Mouse (Mus musculus): Measurements from ENCODE around the gene Gsto2. TPM values are rescaled to one million over a fixed set of nuclear protein-coding genes. Genes with fewer than 3 reads are reported as not detected.

Gsto2 gene
- polyA plus RNA-seq, 1 experiment: 2.0 TPM

GRCm38 (mm10) chr19:47915251-47915650 lies 49.9 kb downstream of the Gsto2 start:
- peak overlapping the region; percentile 44; the same call in 1 of the 2 replicates for H3K27ac ChIP-seq (ENCODE audit: control insufficient read depth, insufficient read depth, low read depth, low read length, poor library complexity)
- 52% methylated on average over 4 of the region's 4 CpGs for WGBS
- TF ChIP-seq POLR2A (IDR thresholded peaks at IDR 0.05; ENCODE audit: borderline replicate concordance, control insufficient read depth, low read depth, low read length) (no peak), CTCF (IDR thresholded peaks at IDR 0.05; ENCODE audit: control insufficient read depth, insufficient read depth, low read length) (no peak)
- peaks cover 10% of the 10 kb centered on the region for H3K4me1 ChIP-seq (ENCODE audit: control insufficient read depth, insufficient read depth, low read length)
- H3K4me3 ChIP-seq (replicated peaks; ENCODE audit: control insufficient read depth, low read depth, low read length): peak overlapping the region; percentile 38

DNA sequence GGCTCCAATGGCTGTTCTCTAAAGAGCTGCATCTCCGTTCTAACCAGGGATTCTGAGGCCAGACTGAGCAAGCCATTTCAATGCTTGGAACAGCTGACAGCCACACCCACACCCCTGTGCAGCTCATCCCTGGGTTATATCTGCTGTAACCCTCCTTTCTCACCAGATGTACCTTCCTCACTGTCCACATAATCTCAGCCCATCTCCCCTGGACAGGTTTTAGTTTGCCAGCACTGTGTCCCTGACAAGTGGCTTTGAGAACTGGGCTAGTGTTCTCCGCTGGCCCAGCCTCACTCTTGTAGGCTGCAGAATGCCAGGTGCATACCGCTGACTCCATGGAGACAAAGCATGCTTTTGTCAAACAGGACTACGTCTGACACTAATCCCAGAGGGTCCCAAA lies 52.1 kb downstream of the Gsto2 start:
- Histone ChIP-seq H3K4me1 (ENCODE audit: control insufficient read depth, insufficient read depth, low read length) (peaks cover 4% of the 10 kb centered on the region; the same call in 1 of the 2 replicates), H3K27ac (ENCODE audit: control insufficient read depth, insufficient read depth, low read depth, low read length, poor library complexity) (peak overlapping the region; percentile 39; the same call in 1 of the 2 replicates), H3K4me3 (replicated peaks; ENCODE audit: control insufficient read depth, low read depth, low read length) (peak overlapping the region; percentile 94)
- WGBS: 54% methylated on average over 4 of the region's 4 CpGs
- TF ChIP-seq CTCF (IDR thresholded peaks at IDR 0.05; ENCODE audit: control insufficient read depth, insufficient read depth, low read length) (no peak), POLR2A (IDR thresholded peaks at IDR 0.05; ENCODE audit: borderline replicate concordance, control insufficient read depth, low read depth, low read length) (no peak)

DNA sequence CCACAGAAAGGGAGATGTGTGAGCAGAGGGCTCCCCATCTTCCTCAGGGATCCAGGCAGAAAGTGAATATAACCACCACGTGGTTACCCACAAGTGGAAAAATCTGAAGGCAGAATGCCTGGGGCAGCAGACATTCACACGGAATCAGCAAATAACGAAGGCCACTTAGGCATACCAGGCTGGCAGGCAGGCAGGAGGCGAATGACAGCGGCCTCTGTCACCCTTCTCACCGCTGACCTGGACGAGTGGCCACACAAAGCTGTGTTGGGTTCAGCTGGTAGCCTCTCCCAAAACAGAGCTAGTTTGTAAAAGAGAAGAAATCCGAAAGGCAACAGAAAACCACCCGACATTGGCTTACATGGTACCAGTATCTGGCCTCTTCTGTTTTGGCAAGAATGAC lies 52.7 kb downstream of the Gsto2 start:
- Histone ChIP-seq H3K4me1 (ENCODE audit: control insufficient read depth, insufficient read depth, low read length) (peaks cover 4% of the 10 kb centered on the region; the same call in 1 of the 2 replicates), H3K27ac (ENCODE audit: control insufficient read depth, insufficient read depth, low read depth, low read length, poor library complexity) (peak overlapping the region; percentile 98), H3K4me3 (replicated peaks; ENCODE audit: control insufficient read depth, low read depth, low read length) (peak overlapping the region; percentile 94)
- WGBS: 11% methylated on average over 9 of the region's 9 CpGs
- TF ChIP-seq CTCF (IDR thresholded peaks at IDR 0.05; ENCODE audit: control insufficient read depth, insufficient read depth, low read length) (no peak), POLR2A (IDR thresholded peaks at IDR 0.05; ENCODE audit: borderline replicate concordance, control insufficient read depth, low read depth, low read length) (no peak)

DNA sequence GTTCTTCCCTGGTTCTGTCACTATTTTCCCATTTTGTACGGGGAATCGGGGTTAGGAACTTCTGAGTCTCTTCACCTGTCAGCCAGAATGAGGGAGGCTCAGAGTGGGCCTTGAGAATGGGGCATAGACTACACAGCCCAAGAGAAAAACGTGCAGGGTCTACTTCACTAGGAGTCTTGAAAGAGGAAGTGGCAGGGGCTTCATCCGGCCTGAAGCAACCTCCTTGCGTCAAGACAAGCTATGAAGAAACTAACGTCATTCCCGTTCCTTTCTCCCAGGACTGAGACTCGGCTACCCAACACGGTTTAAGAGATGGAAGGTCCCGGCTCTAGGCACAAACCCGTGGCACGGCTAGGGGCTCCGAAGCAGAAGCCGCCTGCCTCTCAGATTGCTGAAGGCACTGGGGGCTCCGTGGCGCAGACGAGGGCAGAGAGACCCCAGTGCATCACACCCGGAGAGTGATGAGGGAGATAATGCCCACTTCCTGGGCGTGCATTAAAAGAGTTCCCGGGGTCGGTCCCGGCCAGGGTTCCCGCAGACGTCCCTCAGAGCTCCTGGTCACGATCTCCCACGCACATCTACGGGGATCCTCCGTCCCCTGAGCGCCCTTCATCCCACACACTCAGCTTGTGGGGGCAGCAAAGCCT lies 53.2 kb downstream of the Gsto2 start:
- no peak for TF ChIP-seq POLR2A (IDR thresholded peaks at IDR 0.05; ENCODE audit: borderline replicate concordance, control insufficient read depth, low read depth, low read length)
- no peak for TF ChIP-seq CTCF (IDR thresholded peaks at IDR 0.05; ENCODE audit: control insufficient read depth, insufficient read depth, low read length)
- H3K4me1 ChIP-seq (ENCODE audit: control insufficient read depth, insufficient read depth, low read length): peaks cover 4% of the 10 kb centered on the region; the same call in 1 of the 2 replicates
- H3K27ac ChIP-seq (ENCODE audit: control insufficient read depth, insufficient read depth, low read depth, low read length, poor library complexity): peak overlapping the region; percentile 98
- peak overlapping the region; percentile 94 for H3K4me3 ChIP-seq (replicated peaks; ENCODE audit: control insufficient read depth, low read depth, low read length)
- WGBS: under 1% methylated on average over 29 of the region's 29 CpGs

DNA sequence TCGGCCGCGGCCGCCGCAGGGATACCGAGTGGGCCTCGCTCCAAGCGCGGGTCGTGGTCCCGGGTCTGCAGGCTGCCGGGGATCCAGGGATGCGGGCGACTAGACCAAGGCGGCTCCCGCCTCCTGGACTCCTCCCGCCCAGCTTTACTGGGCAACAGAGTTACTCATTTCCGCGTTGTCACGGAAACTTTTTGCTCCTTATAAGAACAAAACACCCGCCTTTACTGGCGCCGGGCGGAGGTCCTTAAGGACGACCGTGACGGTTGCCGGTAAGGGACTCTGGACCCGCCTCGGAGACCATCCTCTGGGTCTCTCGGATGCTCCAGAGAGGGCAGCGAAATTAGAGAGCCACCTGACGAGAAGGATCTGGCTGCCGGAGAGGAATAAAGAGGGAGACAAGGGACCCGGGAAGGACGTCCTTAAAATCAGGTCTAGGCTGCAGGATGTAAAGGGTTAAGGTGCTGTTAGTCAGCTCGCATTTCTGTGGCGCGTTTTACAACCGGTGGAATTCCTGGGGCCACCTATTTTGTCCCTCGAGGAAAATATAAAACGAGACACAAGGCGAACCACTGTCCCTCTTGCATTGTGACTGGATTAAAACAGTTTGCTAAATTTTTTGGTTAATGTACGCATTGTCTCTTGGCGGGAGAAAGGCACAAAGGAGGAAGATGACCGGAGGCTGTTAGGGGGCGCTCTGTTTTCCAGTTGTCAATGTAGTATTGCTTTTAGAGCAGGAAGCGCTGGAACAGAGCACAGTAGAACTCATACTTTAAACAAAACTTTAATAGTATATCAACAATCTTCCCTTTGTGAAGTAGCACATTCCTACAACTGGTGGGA lies 54.0 kb downstream of the Gsto2 start, which contains the start of the genes Cfap43 and Itprip:
Gene Cfap43 (minus strand): TSS at position 162 of the 840 bp plus-strand sequence.
Gene Itprip (minus strand): TSS at position 174 of the 840 bp plus-strand sequence.
- WGBS: under 1% methylated on average over 48 of the region's 48 CpGs
- Histone ChIP-seq H3K4me3 (replicated peaks; ENCODE audit: control insufficient read depth, low read depth, low read length) (peak within 1 kb of the TSS; percentile 94), H3K4me1 (ENCODE audit: control insufficient read depth, insufficient read depth, low read length) (peaks cover 4% of the 10 kb centered on the region; the same call in 1 of the 2 replicates), H3K27ac (ENCODE audit: control insufficient read depth, insufficient read depth, low read depth, low read length, poor library complexity) (peak within 1 kb of the TSS; percentile 98)
- TF ChIP-seq CTCF (IDR thresholded peaks at IDR 0.05; ENCODE audit: control insufficient read depth, insufficient read depth, low read length) (peak; percentile 18; the same call in 1 of the 2 replicates), POLR2A (IDR thresholded peaks at IDR 0.05; ENCODE audit: borderline replicate concordance, control insufficient read depth, low read depth, low read length) (peak; percentile 74; the same call in 1 of the 2 replicates)

- Histone ChIP-seq H3K4me1 (ENCODE audit: control insufficient read depth, insufficient read depth, low read length) (peaks cover 3% of the 10 kb centered on the region; the same call in 1 of the 2 replicates), H3K27ac (ENCODE audit: control insufficient read depth, insufficient read depth, low read depth, low read length, poor library complexity) (peak overlapping the region; percentile 98), H3K4me3 (replicated peaks; ENCODE audit: control insufficient read depth, low read depth, low read length) (peak overlapping the region; percentile 53)
- WGBS: 2% methylated on average over 8 of the region's 8 CpGs
- TF ChIP-seq CTCF (IDR thresholded peaks at IDR 0.05; ENCODE audit: control insufficient read depth, insufficient read depth, low read length) (no peak), POLR2A (IDR thresholded peaks at IDR 0.05; ENCODE audit: borderline replicate concordance, control insufficient read depth, low read depth, low read length) (no peak)
Measured at GRCm38 (mm10) chr19:47919966-47920375, 54.6 kb downstream of the Gsto2 start.

GRCm38 (mm10) chr19:47925819-47926218 lies 60.5 kb downstream of the Gsto2 start:
- Histone ChIP-seq H3K27ac (ENCODE audit: control insufficient read depth, insufficient read depth, low read depth, low read length, poor library complexity) (no peak overlapping the region), H3K4me1 (ENCODE audit: control insufficient read depth, insufficient read depth, low read length) (peaks cover 1% of the 10 kb centered on the region; the same call in 1 of the 2 replicates)
- TF ChIP-seq CTCF (IDR thresholded peaks at IDR 0.05; ENCODE audit: control insufficient read depth, insufficient read depth, low read length) (no peak), POLR2A (IDR thresholded peaks at IDR 0.05; ENCODE audit: borderline replicate concordance, control insufficient read depth, low read depth, low read length) (no peak)

DNA sequence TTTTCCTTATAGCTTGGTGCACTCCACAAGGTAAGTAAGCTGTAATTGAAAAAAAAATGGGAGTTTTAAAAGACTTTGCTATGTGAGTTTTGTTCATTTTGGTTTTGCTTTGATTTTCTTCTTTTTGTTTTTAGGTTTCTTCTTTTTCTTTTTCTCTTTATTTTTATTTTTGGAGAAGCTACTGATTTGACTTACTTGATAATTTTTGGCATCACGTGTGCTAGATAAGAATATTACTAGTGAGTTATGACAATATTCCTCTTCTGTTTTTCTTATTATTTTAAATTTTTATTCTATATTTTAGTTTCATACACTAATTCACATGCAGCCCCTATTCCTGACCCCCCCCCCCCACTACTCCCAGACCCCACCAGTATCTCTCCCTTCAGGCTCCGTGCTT lies 61.7 kb downstream of the Gsto2 start:
- Histone ChIP-seq H3K4me1 (ENCODE audit: control insufficient read depth, insufficient read depth, low read length) (peaks cover 1% of the 10 kb centered on the region; the same call in 1 of the 2 replicates), H3K27ac (ENCODE audit: control insufficient read depth, insufficient read depth, low read depth, low read length, poor library complexity) (no peak overlapping the region), H3K4me3 (replicated peaks; ENCODE audit: control insufficient read depth, low read depth, low read length) (no peak overlapping the region)
- TF ChIP-seq CTCF (IDR thresholded peaks at IDR 0.05; ENCODE audit: control insufficient read depth, insufficient read depth, low read length): no peak
- no peak for TF ChIP-seq POLR2A (IDR thresholded peaks at IDR 0.05; ENCODE audit: borderline replicate concordance, control insufficient read depth, low read depth, low read length)
- WGBS: 54% methylated on average over 2 of the region's 2 CpGs

More at GRCm38 (mm10) chr19:47925819-47926218, 60.5 kb downstream of the Gsto2 start:
- 75% methylated on average over 7 of the region's 7 CpGs for WGBS
- H3K4me3 ChIP-seq (replicated peaks; ENCODE audit: control insufficient read depth, low read depth, low read length): no peak overlapping the region
